20 mouse cellular contexts compared by ENCODE assay signal in genomic region chr3:9515527-9515926, GRCm38 (mm10).
A peak's percentile ranks its signal among the peaks of the same experiment; 100 is the strongest.
DNase-seq lines count a peak whose midpoint lies in the region; ATAC-seq and TF ChIP-seq lines count a peak whose summit lies in the region.
"Had no signal": no experiment of that assay in that cellular context is flagged by ENCODE, and none has a peak within 500 bp of the region (broad histone marks: within the 10 kb centered on the region; RNA-seq: fewer than 3 reads in every experiment).

No protein-coding gene starts in this region.

- H3K27me3 ChIP-seq in heart, embryonic 10.5 days (ENCODE audit: insufficient read depth, poor library complexity, severe bottlenecking), result no peaks in the 10 kb centered on the region
- no peaks in the 10 kb centered on the region for H3K27me3 ChIP-seq in intestine, embryonic 15.5 days (replicated peaks)
- H3K27me3 ChIP-seq: limb, embryonic 15.5 days; neural tube, embryonic 13.5 days; Patski had no signal

- no peak overlapping the region for H3K9ac ChIP-seq in intestine, embryonic 15.5 days
- H3K9ac ChIP-seq: hindbrain, embryonic 14.5 days; limb, embryonic 15.5 days; midbrain, embryonic 13.5 days; neural tube, embryonic 13.5 days had no signal

- no peak overlapping the region for H3K4me3 ChIP-seq in heart, embryonic 10.5 days
- H3K4me3 ChIP-seq in macrophage (ENCODE audit: inconsistent target), result no peak overlapping the region
- H3K4me3 ChIP-seq in lung, adult 2 months (replicated peaks; ENCODE audit: extremely low read depth, low read depth, low read length), result no peak overlapping the region
- no peak overlapping the region for H3K4me3 ChIP-seq in intestine, embryonic 15.5 days (replicated peaks)
- H3K4me3 ChIP-seq: limb, embryonic 15.5 days; midbrain, embryonic 13.5 days; neural tube, embryonic 13.5 days had no signal

- DNase-seq in heart, embryonic 10.5 days (ENCODE audit: low spot score), result no peak
- no peak for DNase-seq in heart, postnatal 14 days
- DNase-seq in thymus, postnatal 4 days, result peak; percentile 3
- no peak for DNase-seq in thymus, adult 18-20 months
- DNase-seq in lung, adult 2 months, result no peak
- DNase-seq: cerebellum, adult 11 months; cerebellum, postnatal 14 days; embryo, embryonic 11 days; heart, postnatal 36 days; right cerebral cortex, adult 18-20 months; thymus, postnatal 25 days had no signal

- intact Hi-C loops in heart, postnatal 14 days (cut with DNase I), result no loop called here

- H3K4me2 ChIP-seq in intestine, embryonic 15.5 days (replicated peaks), result no peak overlapping the region
- H3K4me2 ChIP-seq: hindbrain, embryonic 14.5 days; limb, embryonic 15.5 days; midbrain, embryonic 13.5 days; neural tube, embryonic 13.5 days had no signal

- H3K27ac ChIP-seq in heart, embryonic 10.5 days, result peak overlapping the region; percentile 23; the same call in 1 of the 2 replicates
- peak overlapping the region; percentile 75 for H3K27ac ChIP-seq in macrophage
- no peak overlapping the region for H3K27ac ChIP-seq in intestine, embryonic 15.5 days
- H3K27ac ChIP-seq: hindbrain, embryonic 14.5 days; kidney, postnatal 0 days; limb, embryonic 15.5 days; midbrain, embryonic 13.5 days; neural tube, embryonic 13.5 days had no signal

- TF ChIP-seq POLR2A in lung, adult 2 months (IDR thresholded peaks at IDR 0.05; ENCODE audit: borderline replicate concordance, extremely low read depth, low read depth, low read length), result no peak

- TF ChIP-seq CTCF in lung, adult 2 months (IDR thresholded peaks at IDR 0.05; ENCODE audit: insufficient read depth, low read length), result no peak

- ATAC-seq in intestine, embryonic 15.5 days, result no peak
- ATAC-seq: intestine, postnatal 0 days; midbrain, embryonic 13.5 days; Patski had no signal

- peaks cover 38% of the 10 kb centered on the region for H3K4me1 ChIP-seq in heart, embryonic 10.5 days
- peaks cover 12% of the 10 kb centered on the region for H3K4me1 ChIP-seq in lung, adult 2 months (ENCODE audit: control insufficient read depth, insufficient read depth, low read length)
- peaks cover 12% of the 10 kb centered on the region for H3K4me1 ChIP-seq in intestine, embryonic 15.5 days (replicated peaks)

- no peaks in the 10 kb centered on the region for H3K36me3 ChIP-seq in heart, embryonic 10.5 days
- H3K36me3 ChIP-seq in macrophage (ENCODE audit: inconsistent target), result no peaks in the 10 kb centered on the region
- no peaks in the 10 kb centered on the region for H3K36me3 ChIP-seq in intestine, embryonic 15.5 days
- H3K36me3 ChIP-seq: limb, embryonic 15.5 days; midbrain, embryonic 13.5 days; neural tube, embryonic 13.5 days had no signal

- no peaks in the 10 kb centered on the region for H3K9me3 ChIP-seq in heart, embryonic 10.5 days
- H3K9me3 ChIP-seq in intestine, embryonic 15.5 days, result no peaks in the 10 kb centered on the region
- H3K9me3 ChIP-seq: limb, embryonic 15.5 days; midbrain, embryonic 13.5 days; neural tube, embryonic 13.5 days had no signal

- 49% methylated on average over 8 of the region's 8 CpGs for WGBS in heart, embryonic 10.5 days
- WGBS in macrophage (ENCODE audit: missing documents), result 35% methylated on average over 8 of the region's 8 CpGs
- WGBS in lung, adult 2 months, result 47% methylated on average over 8 of the region's 8 CpGs
- 77% methylated on average over 8 of the region's 8 CpGs for WGBS in intestine, embryonic 15.5 days

- peaks cover 36% of the 10 kb centered on the region; the same call in 1 of the 2 replicates for H3K79me2 ChIP-seq in macrophage (ENCODE audit: inconsistent target)
